Mouse (Mus musculus): ENCODE measurements around the gene Slc26a10. TPM values are rescaled to one million over a fixed set of nuclear protein-coding genes. Genes with fewer than 3 reads are reported as not detected.

Gene Slc26a10
- polyA plus RNA-seq, 1 experiment = 1.3 TPM

- TF ChIP-seq MYOG (IDR thresholded peaks at IDR 0.05; ENCODE audit: control insufficient read depth in 1 of 3, insufficient read depth in 1 of 3, insufficient read length in 2 of 3, low read depth in 2 of 3) (no peak), E2F4 (IDR thresholded peaks at IDR 0.05; ENCODE audit: insufficient read depth) (no peak)
- Histone ChIP-seq H3K79me2 (ENCODE audit: control insufficient read depth, insufficient read depth) (no peaks in the 10 kb centered on the region), H3ac (ENCODE audit: control insufficient read depth, insufficient read length) (no peak overlapping the region), H3K4me3 (no peak overlapping the region), H3K36me3 (ENCODE audit: control insufficient read depth, insufficient read depth) (peaks cover 28% of the 10 kb centered on the region), H3K4me2 (ENCODE audit: low read depth) (no peak overlapping the region), H3K27me3 (ENCODE audit: control insufficient read depth, insufficient read depth, insufficient read length) (no peaks in the 10 kb centered on the region)
Observed at GRCm38 (mm10) chr10:127203106-127203505, 22.7 kb upstream of the Slc26a10 start.

DNA sequence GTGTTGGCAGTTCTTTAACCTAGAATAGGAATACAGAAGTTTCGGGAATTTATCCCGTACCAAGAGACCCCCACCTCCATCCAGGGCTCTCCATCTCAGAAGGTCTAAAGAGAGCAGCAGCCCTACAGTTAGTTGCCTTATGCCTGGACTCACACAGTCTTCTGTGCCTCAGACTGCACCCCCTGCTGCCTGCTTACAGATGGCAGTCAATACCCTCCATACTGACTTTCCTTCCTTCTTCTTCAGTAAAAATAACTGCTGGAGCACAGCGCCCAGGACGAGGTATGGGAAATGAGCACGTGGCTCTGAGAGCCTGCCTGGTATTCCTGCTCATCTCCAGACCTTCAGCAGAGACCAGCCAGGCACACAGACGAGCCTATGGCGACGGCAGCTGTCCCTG lies 19.8 kb upstream of the Slc26a10 start:
- no peaks in the 10 kb centered on the region for H3K27me3 ChIP-seq (ENCODE audit: control insufficient read depth, insufficient read depth, insufficient read length)
- peaks cover 2% of the 10 kb centered on the region for H3K79me2 ChIP-seq (ENCODE audit: control insufficient read depth, insufficient read depth)
- peaks cover 12% of the 10 kb centered on the region for H3K36me3 ChIP-seq (ENCODE audit: control insufficient read depth, insufficient read depth)
- no peak overlapping the region for H3ac ChIP-seq (ENCODE audit: control insufficient read depth, insufficient read length)
- H3K4me2 ChIP-seq (ENCODE audit: low read depth) = no peak overlapping the region
- H3K4me3 ChIP-seq = no peak overlapping the region
- no peak for TF ChIP-seq REST (IDR thresholded peaks at IDR 0.05; ENCODE audit: insufficient read depth, insufficient read length)
- peak; percentile 29 for TF ChIP-seq POLR2AphosphoS2 (IDR thresholded peaks at IDR 0.05; ENCODE audit: insufficient read length, low read depth)
- TF ChIP-seq TCF3 (IDR thresholded peaks at IDR 0.05; ENCODE audit: insufficient read length, low read depth) = no peak
- no peak for TF ChIP-seq CEBPB (IDR thresholded peaks at IDR 0.05; ENCODE audit: insufficient read depth, poor library complexity, severe bottlenecking)

DNA sequence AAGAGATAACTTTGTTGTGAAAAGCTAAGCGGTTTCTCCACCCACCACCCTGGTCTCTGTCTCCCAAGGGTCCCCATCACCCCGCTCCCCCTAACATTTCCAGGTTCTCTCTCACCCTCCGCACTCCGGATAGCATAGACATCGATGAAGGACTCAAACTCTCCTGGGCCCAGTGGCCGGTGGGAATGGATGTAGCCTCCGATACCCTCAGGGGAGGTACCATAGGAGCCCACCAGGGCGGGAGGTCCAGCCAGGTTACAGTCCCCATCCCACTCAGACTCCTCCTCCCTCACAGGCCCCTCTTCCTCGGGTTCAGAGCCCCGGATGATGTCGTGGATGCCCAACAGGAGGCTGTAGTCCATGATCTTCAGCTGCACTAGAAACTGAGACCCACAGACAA lies 19.0 kb upstream of the Slc26a10 start:
- Histone ChIP-seq H3ac (ENCODE audit: control insufficient read depth, insufficient read length) (no peak overlapping the region), H3K4me3 (no peak overlapping the region), H3K4me2 (ENCODE audit: low read depth) (no peak overlapping the region), H3K36me3 (ENCODE audit: control insufficient read depth, insufficient read depth) (peaks cover 11% of the 10 kb centered on the region), H3K27me3 (ENCODE audit: control insufficient read depth, insufficient read depth, insufficient read length) (no peaks in the 10 kb centered on the region), H3K79me2 (ENCODE audit: control insufficient read depth, insufficient read depth) (peaks cover 2% of the 10 kb centered on the region)
- TF ChIP-seq TCF3 (IDR thresholded peaks at IDR 0.05; ENCODE audit: insufficient read length, low read depth) (no peak), CEBPB (IDR thresholded peaks at IDR 0.05; ENCODE audit: insufficient read depth, poor library complexity, severe bottlenecking) (no peak), POLR2AphosphoS2 (IDR thresholded peaks at IDR 0.05; ENCODE audit: insufficient read length, low read depth) (no peak), POLR2A (IDR thresholded peaks at IDR 0.05; ENCODE audit: insufficient read length, low read depth) (no peak), USF1 (IDR thresholded peaks at IDR 0.05; ENCODE audit: low read depth) (no peak), MAX (IDR thresholded peaks at IDR 0.05; ENCODE audit: low read depth) (no peak), REST (IDR thresholded peaks at IDR 0.05; ENCODE audit: insufficient read depth, insufficient read length) (no peak), TCF12 (IDR thresholded peaks at IDR 0.05; ENCODE audit: insufficient read depth, poor library complexity, severe bottlenecking) (no peak), E2F4 (IDR thresholded peaks at IDR 0.05; ENCODE audit: insufficient read depth) (no peak), MYOD1 (IDR thresholded peaks at IDR 0.05; ENCODE audit: control insufficient read depth in 1 of 3, insufficient read length in 2 of 3, low read depth in 2 of 3) (no peak)

DNA sequence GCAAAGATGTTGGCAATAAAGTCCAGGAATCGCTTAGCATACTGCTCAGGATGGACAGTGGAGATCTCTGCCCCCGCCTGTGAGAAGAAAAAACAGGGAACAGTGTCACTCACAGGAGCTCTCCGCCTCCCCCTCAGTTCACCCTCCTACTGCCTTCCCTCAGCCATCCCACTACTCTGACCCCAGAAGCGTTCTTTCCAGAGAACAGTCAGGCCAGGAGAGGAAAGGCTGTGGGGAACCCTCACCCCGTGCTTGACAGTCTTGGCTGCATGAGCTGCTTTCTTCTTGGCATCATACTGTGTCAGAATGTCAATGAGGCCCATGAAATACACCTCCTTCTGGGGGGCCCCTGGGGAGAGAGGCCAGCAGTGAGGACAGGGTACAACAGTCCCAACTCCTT lies 18.6 kb upstream of the Slc26a10 start:
- no peak overlapping the region for H3ac ChIP-seq (ENCODE audit: control insufficient read depth, insufficient read length)
- no peaks in the 10 kb centered on the region for H3K27me3 ChIP-seq (ENCODE audit: control insufficient read depth, insufficient read depth, insufficient read length)
- H3K4me2 ChIP-seq (ENCODE audit: low read depth) = no peak overlapping the region
- H3K79me2 ChIP-seq (ENCODE audit: control insufficient read depth, insufficient read depth) = peaks cover 2% of the 10 kb centered on the region
- no peak overlapping the region for H3K4me3 ChIP-seq
- peaks cover 11% of the 10 kb centered on the region for H3K36me3 ChIP-seq (ENCODE audit: control insufficient read depth, insufficient read depth)
- TF ChIP-seq TCF3 (IDR thresholded peaks at IDR 0.05; ENCODE audit: insufficient read length, low read depth) = no peak
- TF ChIP-seq SRF (IDR thresholded peaks at IDR 0.05; ENCODE audit: control insufficient read depth, insufficient read length, low read depth) = no peak
- TF ChIP-seq E2F4 (IDR thresholded peaks at IDR 0.05; ENCODE audit: insufficient read depth) = no peak

GRCm38 (mm10) chr10:127198492-127198891 lies 18.0 kb upstream of the Slc26a10 start:
- peaks cover 2% of the 10 kb centered on the region for H3K79me2 ChIP-seq (ENCODE audit: control insufficient read depth, insufficient read depth)
- TF ChIP-seq CEBPB (IDR thresholded peaks at IDR 0.05; ENCODE audit: insufficient read depth, poor library complexity, severe bottlenecking) (no peak), POLR2AphosphoS2 (IDR thresholded peaks at IDR 0.05; ENCODE audit: insufficient read length, low read depth) (no peak), SRF (IDR thresholded peaks at IDR 0.05; ENCODE audit: control insufficient read depth, insufficient read length, low read depth) (no peak), TCF12 (IDR thresholded peaks at IDR 0.05; ENCODE audit: insufficient read depth, poor library complexity, severe bottlenecking) (no peak), REST (IDR thresholded peaks at IDR 0.05; ENCODE audit: insufficient read depth, insufficient read length) (no peak), E2F4 (IDR thresholded peaks at IDR 0.05; ENCODE audit: insufficient read depth) (no peak), MYOG (IDR thresholded peaks at IDR 0.05; ENCODE audit: control insufficient read depth in 1 of 3, insufficient read depth in 1 of 3, insufficient read length in 2 of 3, low read depth in 2 of 3) (no peak), MYOD1 (IDR thresholded peaks at IDR 0.05; ENCODE audit: control insufficient read depth in 1 of 3, insufficient read length in 2 of 3, low read depth in 2 of 3) (no peak), POLR2A (IDR thresholded peaks at IDR 0.05; ENCODE audit: insufficient read length, low read depth) (no peak), TCF3 (IDR thresholded peaks at IDR 0.05; ENCODE audit: insufficient read length, low read depth) (no peak)
- no peaks in the 10 kb centered on the region for H3K27me3 ChIP-seq (ENCODE audit: control insufficient read depth, insufficient read depth, insufficient read length)
- H3K4me3 ChIP-seq = no peak overlapping the region
- H3K4me2 ChIP-seq (ENCODE audit: low read depth) = no peak overlapping the region
- H3ac ChIP-seq (ENCODE audit: control insufficient read depth, insufficient read length) = no peak overlapping the region
- H3K36me3 ChIP-seq (ENCODE audit: control insufficient read depth, insufficient read depth) = peaks cover 7% of the 10 kb centered on the region

All from myocyte (in vitro differentiated cells).